Mouse (Mus musculus): ENCODE data around the gene Rfx4.

Gene Rfx4

GRCm38 (mm10) chr10:84755786-84756203, at the start of gene Rfx4:
Rfx4 (plus strand) TSS chr10:84756062.
- no peak for ATAC-seq (ENCODE audit: insufficient number of reproducible peaks, low FRiP score, low TSS enrichment)

GRCm38 (mm10) chr10:84706543-84706942, 49.3 kb upstream of the Rfx4 start:
- no peak for ATAC-seq (ENCODE audit: insufficient number of reproducible peaks, low FRiP score, low TSS enrichment)

GRCm38 (mm10) chr10:84707226-84707625, 48.6 kb upstream of the Rfx4 start:
- no peak for ATAC-seq (ENCODE audit: insufficient number of reproducible peaks, low FRiP score, low TSS enrichment)

DNA sequence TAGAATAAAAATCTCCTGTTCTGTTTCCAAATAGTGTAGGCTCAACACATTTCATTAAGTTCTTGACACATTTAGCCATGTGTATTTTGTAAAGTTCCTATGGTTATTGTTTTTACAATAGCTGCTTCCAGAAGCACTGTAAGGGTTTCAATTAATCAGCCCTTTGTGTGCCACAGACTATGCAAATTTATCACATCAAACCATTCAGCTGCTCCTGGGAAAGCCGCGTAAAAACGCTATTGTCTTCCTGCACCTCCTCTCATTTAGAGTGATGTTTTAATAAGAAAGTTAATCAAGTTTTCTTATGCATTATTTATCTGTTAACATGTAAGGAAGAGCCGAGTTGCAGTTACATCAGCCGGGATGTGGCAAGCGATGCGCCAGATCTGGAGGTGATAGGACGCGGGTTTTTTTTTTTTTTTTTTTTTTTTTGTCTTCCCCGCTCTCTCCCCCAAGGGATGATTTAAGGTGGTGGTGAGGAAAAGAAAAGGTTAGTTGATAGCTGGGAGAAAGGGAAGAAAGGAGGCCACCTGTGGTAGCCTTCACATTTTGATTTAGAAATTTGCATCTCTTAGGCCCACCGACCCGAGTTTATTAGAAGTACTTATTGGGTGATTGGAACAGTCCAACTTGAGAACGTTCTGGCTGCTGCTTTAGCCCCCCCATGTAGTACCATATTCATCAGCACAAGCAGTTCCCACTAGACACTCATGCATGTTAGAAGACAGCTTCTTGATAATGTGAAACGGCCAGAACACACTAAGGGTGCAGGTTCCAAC, 47.9 kb upstream of the Rfx4 start:
- no peak for ATAC-seq (ENCODE audit: insufficient number of reproducible peaks, low FRiP score, low TSS enrichment)

DNA sequence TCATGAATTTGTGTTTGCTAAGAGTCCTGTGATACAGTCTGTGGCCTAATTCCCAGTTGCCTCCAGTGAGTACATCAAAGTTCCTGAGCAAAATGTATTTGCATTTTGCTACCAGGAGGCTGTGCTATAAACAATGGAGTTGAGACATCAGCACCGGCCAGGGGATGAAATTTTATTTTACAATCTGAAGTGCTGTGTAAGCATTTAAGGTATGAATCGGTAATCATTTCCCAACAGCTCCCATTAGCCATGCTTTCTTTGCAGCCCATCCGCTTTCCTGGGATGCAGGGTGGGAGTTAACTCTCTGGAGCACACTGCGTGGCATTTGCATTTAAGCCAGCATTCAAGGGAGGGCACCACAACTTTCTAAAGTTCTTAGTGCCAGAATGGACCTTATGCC, 45.7 kb upstream of the Rfx4 start:
- no peak for ATAC-seq (ENCODE audit: insufficient number of reproducible peaks, low FRiP score, low TSS enrichment)

DNA sequence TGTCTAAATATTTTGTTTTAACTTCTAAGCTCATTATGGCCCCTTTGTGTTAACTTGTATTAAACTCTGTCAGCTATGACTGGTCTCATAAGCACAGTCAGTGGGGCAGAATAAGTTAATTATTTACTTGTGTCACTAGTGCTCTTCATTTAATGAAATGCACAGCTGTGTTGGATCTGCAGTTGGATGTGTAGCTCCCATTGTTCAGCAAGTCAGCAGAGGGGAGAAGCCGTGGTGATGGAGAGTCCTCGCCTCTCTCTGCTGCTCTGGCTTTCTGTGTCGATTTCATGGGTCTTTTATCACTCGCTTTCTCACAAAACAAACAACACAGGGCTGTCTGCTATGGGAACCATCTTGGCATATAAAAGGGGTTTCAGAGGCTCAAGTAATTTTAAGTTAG, 45.0 kb upstream of the Rfx4 start:
- no peak for ATAC-seq (ENCODE audit: insufficient number of reproducible peaks, low FRiP score, low TSS enrichment)

DNA sequence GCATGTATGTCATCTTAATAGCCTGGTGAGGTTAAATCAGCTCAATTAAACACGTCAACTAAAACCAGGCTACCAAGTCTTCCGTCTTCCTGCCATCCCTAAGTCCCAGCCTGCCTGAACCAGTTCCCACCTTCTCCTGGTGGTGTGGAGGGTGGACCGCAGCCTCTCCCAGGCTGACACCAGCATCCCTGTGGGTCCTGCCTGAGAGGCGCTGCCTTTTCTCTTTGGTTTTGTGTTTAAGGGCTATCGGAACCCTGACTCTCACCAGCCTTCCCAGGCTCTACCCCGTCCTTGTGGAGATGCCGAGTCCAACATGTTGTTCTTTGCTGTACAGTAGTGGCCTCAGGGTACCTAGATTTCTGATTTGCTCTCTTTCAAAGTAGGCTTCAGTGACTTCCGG, 44.4 kb upstream of the Rfx4 start:
- no peak for ATAC-seq (ENCODE audit: insufficient number of reproducible peaks, low FRiP score, low TSS enrichment)

DNA sequence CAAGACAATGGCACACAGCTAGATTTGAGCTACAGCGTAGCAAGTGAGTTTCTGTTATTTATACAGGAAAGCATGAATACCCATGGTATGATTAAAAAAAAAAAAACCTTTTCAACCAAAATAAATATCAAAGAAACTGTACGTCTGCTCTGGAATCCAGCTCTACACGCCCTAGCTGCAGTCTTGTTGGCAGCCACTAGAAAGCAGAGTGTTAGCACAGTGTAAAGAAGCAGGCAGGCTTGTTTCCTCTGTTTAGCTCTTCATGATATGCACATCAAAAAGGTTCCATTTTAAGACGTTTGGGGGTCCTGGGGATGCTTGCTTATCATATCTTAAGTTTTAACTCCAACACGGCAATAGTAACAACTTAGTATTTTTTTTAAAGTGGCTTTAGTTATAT, 43.9 kb upstream of the Rfx4 start:
- no peak for ATAC-seq (ENCODE audit: insufficient number of reproducible peaks, low FRiP score, low TSS enrichment)

- ATAC-seq (ENCODE audit: insufficient number of reproducible peaks, low FRiP score, low TSS enrichment) = no peak
These were observed 43.3 kb upstream of the Rfx4 start for GRCm38 (mm10) chr10:84712532-84712931.

GRCm38 (mm10) chr10:84713043-84713442, 42.8 kb upstream of the Rfx4 start:
- no peak for ATAC-seq (ENCODE audit: insufficient number of reproducible peaks, low FRiP score, low TSS enrichment)

DNA sequence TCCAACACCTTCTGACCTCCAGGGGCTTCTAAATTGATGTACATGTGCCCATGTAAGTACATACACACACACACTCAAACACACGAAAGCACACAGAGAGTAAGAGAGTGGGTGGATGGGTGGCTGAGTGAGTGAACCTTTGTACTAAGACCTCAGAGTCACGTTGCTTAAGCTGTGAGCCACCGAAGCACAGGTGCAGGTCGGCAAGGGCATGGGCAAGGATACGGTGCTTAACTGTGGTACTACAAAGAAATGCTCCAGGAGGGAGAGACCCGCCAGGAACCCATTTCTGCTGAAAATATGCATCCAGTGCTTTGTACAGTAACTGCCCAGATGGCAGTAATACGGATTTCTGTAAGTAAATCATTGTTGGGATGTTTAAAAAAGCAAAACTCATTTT, 40.2 kb upstream of the Rfx4 start:
- ATAC-seq (ENCODE audit: insufficient number of reproducible peaks, low FRiP score, low TSS enrichment) = no peak

- no peak for ATAC-seq (ENCODE audit: insufficient number of reproducible peaks, low FRiP score, low TSS enrichment)
These were observed 39.3 kb upstream of the Rfx4 start for GRCm38 (mm10) chr10:84716581-84716980.

DNA sequence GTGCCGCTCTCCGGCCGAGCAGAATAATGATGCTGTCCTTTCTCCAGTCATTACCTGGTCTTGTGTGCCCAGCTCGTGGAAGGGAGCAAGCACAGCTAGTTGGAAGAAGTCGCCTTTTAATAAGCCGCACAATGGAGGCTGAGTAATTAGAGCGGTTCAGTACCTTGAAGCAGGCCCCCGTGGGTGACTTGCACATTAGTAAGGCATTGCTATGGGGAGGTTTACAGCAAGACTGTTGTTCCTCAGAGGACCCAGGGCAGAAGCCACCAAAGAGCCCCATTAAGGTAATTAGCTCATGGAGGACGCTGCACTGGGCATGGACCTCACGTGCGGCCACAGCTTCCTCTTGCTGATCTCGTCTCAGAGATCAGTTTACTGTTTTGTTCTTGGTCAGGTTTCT, 33.2 kb upstream of the Rfx4 start:
- ATAC-seq (ENCODE audit: insufficient number of reproducible peaks, low FRiP score, low TSS enrichment) = no peak

- ATAC-seq (ENCODE audit: insufficient number of reproducible peaks, low FRiP score, low TSS enrichment) = no peak
These were observed 28.9 kb upstream of the Rfx4 start for GRCm38 (mm10) chr10:84727005-84727404.

- no peak for ATAC-seq (ENCODE audit: insufficient number of reproducible peaks, low FRiP score, low TSS enrichment)
These were observed 28.1 kb upstream of the Rfx4 start for GRCm38 (mm10) chr10:84727760-84728159.

DNA sequence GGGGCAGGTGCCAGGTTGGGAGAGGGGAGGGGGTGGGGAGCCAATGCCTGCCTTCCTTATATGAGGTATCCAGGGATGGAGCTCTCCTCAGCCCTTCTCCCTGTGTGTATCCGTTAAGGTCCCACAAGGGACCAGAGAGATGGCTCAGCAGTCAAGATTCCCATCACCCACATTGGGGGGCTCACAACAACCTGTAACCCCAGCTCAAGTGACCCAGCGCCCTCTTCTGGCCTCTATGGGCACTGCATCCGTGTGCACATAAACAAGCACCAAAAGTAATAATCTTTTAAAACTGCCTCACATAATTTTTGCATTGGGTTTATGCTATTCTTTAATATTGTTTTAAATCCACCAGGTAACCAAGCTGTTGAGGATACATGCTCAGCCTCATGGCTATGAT, 25.8 kb upstream of the Rfx4 start:
- no peak for ATAC-seq (ENCODE audit: insufficient number of reproducible peaks, low FRiP score, low TSS enrichment)

DNA sequence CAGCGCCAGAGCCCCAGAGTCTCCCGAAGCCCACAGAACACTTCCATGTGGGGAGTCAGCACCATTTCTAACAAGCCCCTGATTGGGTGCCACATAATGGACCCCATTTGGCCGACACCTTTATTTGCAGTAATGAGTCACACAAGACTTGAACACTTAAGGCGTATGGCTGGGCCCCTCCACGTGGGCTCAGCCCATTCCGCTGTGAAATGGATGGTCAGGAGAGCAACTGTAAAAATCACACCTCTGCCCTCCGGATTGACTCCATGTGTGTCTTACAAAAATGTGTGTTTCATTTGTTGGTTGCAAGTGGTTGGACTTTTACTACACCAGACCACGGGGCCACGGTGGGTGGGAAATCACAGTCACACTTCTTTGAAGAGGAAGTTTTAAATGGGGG, 24.9 kb upstream of the Rfx4 start:
- no peak for ATAC-seq (ENCODE audit: insufficient number of reproducible peaks, low FRiP score, low TSS enrichment)

DNA sequence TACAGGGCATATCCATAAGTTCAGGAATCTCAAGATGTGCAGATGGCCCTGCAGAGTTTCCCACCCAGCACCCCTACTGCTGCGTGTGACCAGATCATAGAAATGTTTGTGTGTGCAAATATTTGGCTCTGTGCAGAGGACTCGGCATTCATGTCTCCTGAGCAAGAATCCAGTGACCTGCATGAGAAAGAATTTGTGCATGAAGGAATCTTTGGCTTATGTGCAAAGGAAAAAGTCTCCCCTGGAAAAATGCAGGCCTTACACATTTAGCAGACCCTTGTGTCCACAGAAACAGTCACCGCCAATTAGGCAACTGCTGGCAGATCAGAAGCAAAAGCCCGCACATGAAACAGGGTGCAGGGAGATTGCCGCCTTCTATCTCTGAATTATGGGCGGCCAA, 22.4 kb upstream of the Rfx4 start:
- no peak for ATAC-seq (ENCODE audit: insufficient number of reproducible peaks, low FRiP score, low TSS enrichment)

GRCm38 (mm10) chr10:84754851-84755785, 744 bp upstream of the Rfx4 start:
- ATAC-seq (ENCODE audit: insufficient number of reproducible peaks, low FRiP score, low TSS enrichment) = no peak

GRCm38 (mm10) chr10:84756435-84757095, 703 bp downstream of the Rfx4 start:
- no peak for ATAC-seq (ENCODE audit: insufficient number of reproducible peaks, low FRiP score, low TSS enrichment)

All from cerebellum, adult (tissue).